Mouse (Mus musculus): ENCODE data around the gene Ski.
"Not testable (repeated sequence)": the region's sequence is repeated elsewhere in the genome, so short reads cannot be mapped to it uniquely, and the experiment has no call there.

The Ski gene

GRCm38 (mm10) chr4:155222552-155222840, at the start of gene Ski:
TSS of gene Ski (minus strand) at chr4:155222592.
- no peak for DNase-seq (ENCODE audit: low spot score)

DNA sequence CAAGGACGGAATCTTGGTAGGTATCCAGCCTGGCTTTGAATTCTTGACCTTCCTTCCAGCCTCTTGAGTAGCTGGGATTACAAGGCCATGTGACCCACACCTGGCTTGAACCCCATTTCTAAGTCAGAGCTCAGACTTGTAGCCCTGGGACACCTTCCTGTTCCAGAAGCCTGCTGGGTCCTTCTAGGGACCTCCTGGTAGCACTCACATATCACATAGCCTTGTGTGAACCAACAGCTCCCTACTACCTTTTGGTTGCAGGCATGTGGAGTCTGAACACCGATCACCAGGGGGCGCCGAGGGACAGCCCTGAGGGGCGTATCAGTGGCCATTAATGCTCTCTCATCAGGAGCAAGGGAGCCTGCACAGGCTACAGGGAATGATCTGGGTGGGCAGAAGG, 46.0 kb upstream of the Ski start:
- no peak for DNase-seq (ENCODE audit: low spot score)

DNA sequence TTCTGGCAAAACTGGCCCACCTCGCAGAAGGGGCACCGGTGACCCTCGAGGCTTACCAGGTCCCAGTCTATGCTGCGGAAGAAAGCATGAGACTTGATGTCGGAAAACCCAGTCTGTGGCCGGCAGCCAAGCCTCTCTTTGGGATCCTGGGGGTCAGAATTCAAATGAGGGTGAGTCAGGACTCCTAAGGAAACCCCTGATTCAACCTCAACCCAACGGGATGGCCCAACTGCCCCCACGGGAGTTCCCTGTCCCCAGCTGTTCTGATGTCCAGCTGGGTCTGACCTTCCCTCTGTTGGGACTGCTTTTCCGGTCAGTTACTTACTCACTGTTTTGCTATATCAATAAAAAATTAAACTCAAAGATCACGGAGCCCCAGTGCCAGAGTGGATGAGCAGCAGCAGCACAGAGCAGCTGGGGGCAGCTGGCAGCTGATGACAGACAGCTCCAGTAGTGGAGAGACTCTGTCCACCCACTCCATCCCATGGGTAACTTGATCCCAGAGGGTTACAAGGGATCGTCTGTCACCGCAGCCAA, 45.3 kb upstream of the Ski start:
- DNase-seq (ENCODE audit: low spot score) = no peak

GRCm38 (mm10) chr4:155267047-155267543, 44.7 kb upstream of the Ski start:
- no peak for DNase-seq (ENCODE audit: low spot score)

- no peak for DNase-seq (ENCODE audit: low spot score)
Measured at GRCm38 (mm10) chr4:155264521-155265321, 42.3 kb upstream of the Ski start.

DNA sequence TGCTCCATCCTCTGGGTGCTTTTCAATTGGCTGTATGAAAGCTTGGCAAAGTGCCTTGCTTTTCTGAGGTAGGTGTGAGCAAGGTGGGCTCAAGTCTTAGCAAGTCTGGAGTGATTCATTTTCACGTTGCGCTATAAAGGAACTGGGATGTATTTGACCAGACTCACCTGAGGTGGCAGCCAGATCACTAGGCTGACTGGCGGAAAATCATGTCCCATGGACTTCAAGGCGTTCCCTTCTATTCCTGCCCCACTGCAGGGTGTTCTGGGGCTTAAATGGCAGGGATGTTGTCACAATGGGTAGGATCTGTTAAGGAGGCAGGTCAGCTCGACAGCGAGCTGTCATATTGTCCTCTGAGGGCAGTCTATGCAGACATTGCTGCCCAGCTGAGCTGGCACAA, 29.9 kb upstream of the Ski start:
- DNase-seq (ENCODE audit: low spot score) = no peak

- DNase-seq (ENCODE audit: low spot score) = no peak
Measured at GRCm38 (mm10) chr4:155251147-155251546, 28.8 kb upstream of the Ski start.

- no peak for DNase-seq (ENCODE audit: low spot score)
Measured at GRCm38 (mm10) chr4:155250361-155251117, 28.1 kb upstream of the Ski start.

- DNase-seq (ENCODE audit: low spot score) = peak; percentile 42
Measured at GRCm38 (mm10) chr4:155249648-155250351, 27.4 kb upstream of the Ski start, which contains the start of gene Faap20. TSS of gene Faap20 (plus strand) at chr4:155249802.

- DNase-seq (ENCODE audit: low spot score) = peak; percentile 78
Measured at GRCm38 (mm10) chr4:155249257-155249647, 26.9 kb upstream of the Ski start.

GRCm38 (mm10) chr4:155248054-155248453, 25.7 kb upstream of the Ski start:
- not testable (repeated sequence) for DNase-seq (ENCODE audit: low spot score)

DNA sequence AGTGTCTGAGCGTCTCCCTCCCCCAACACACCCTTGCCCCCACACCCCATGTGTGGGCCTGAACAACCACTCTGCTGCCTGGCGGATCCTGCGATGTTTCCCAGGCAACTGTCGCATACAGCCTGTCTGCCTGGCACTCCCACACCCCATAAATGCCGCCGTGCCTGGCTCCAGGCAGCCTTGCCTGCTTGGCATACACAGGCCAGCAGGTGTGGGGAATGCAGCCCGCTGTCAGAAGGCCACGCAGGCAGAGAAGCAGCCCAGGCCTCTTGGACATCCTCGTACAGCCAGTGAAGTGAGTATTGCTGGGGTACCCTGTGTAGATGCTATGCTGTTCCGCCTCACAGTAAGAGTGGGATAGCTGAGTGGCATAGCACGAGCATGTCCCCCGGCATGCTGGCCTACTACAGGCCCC, 24.3 kb upstream of the Ski start:
- DNase-seq (ENCODE audit: low spot score) = no peak

- DNase-seq (ENCODE audit: low spot score) = no peak
Measured at GRCm38 (mm10) chr4:155245770-155246492, 23.5 kb upstream of the Ski start.

GRCm38 (mm10) chr4:155243233-155243632, 20.8 kb upstream of the Ski start:
- DNase-seq (ENCODE audit: low spot score) = no peak

- DNase-seq (ENCODE audit: low spot score) = no peak
Measured at GRCm38 (mm10) chr4:155242292-155242691, 19.9 kb upstream of the Ski start.

DNA sequence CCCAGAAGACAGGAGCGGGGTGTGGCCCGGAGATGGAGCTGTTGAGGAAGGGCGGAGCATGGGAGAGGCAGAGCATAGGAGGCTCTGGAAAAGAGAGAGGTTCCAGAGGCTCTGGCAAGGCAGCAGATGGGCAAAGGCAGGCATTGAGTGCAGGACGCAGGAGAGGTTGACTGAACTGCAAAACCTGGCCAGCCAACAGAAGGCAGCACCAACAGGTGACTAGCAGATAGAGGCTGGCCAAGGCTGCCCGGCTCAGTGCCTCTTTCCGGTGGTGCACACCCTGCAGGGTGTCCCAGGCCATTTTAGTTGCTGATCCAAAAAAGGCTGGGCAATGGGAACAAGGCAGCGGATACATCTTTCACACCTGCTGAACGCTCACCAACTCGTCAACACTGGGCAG, 19.4 kb upstream of the Ski start:
- DNase-seq (ENCODE audit: low spot score) = no peak

GRCm38 (mm10) chr4:155239494-155239893, 17.1 kb upstream of the Ski start:
- no peak for DNase-seq (ENCODE audit: low spot score)

DNA sequence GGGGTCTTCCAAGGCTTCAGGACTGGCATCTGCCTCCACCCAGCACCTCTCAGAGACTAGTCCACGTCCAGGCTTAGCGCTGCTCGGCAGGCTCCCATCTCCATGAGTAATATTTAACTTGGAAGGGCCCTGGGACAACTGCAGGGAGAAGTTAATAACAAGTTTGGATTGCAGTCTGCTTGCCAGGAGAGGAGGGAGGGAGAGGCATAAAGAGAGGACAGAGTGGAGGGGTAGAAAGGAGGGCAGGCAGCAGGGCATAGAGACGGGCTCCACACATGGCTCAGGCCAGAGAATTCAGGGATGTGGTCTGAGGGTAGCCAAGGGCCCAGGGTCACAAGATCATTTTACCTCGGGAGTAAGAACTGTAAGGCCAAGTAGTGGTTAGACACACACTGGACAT, 15.9 kb upstream of the Ski start:
- DNase-seq (ENCODE audit: low spot score) = no peak

DNA sequence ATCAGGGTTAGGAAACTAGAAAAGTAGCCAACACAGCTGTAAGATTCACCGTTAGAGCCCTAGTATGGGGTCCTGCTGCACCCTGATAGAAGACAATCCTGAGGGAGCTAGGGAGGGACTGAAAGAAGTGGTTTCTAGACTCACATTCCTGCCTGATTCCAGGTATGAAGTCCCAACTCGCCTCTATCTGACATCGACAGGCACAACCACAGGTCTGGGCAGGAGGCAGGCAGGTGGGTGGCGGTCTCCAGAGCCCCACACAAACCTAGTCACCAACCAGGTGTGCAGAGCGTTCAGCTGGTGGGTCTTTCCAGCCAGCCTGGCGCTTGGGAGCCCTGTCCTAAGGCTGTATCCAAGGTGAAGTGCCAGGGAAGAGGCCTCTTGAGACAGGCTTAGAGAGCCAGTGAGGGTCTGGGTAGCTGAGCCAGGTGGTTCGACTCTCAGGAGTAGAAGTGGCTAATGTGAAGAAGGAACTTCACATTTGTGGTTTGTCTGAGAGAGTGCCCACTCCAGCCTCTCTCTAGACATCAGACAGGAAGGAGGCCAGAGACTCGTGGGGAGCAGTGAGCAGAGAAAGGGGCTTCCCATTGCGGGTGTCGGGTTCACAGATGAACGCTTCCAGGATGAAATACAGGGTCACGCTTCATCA, 14.5 kb upstream of the Ski start:
- no peak for DNase-seq (ENCODE audit: low spot score)

DNA sequence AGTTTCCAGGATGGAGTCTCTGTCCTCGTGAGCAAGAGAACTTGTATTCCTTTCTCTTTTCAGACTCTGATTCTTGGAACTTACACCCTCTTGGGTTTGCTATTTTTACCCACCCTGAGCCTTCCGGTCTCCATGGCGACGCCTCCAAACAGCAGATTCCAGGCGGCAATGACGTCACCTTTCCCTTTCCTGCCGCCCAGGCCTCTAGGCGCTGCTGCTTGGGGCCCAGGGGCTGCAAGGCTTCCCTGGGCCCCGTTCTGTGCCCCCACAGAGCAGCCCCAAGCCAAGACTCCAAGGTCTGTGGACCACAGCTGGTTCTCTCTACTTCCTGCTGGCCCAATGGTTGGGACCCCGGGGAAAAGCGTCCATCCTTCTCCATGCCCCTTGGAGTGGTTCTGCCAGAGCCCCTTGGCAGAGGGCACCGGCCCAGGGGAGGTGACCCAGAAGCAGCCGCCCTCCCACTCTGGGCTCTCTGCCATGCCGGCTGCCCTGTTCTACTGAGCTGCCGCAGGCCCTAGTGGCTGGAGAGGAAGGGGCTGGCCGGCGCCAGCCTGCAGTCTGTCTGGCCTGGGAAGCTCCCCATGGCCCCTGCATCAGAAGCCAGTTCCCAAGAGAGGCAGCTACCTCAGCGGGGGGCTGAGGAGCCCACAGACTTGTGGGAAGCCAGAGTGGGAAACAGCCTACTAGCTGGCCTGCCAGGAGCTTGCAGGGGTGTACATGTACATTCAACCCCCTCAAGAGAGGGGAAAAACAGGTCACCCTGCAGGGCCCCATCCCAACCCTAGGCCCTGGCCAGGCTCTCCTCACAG, 13.1 kb upstream of the Ski start:
- no peak for DNase-seq (ENCODE audit: low spot score)
